Mouse (Mus musculus) left cerebral cortex, adult 18-20 months (tissue): Measurements from ENCODE around the gene Gm20538. TPM values are rescaled to one million over a fixed set of nuclear protein-coding genes. Genes with fewer than 3 reads are reported as not detected.
A peak's percentile ranks its signal among the peaks of the same experiment; 100 is the strongest.

Source experiments
- DNase-seq, 2 experiments: peaks; one replicate each; pipeline ENCODE4 v3.0.0; 2021 to 2022; ENCODE audit warnings: low spot score in 2 of 2, mixed read lengths in 1 of 2
- total RNA-seq, 2 experiments: library from RNA; stranded (reverse); gene quantifications; 2 replicates each; pipeline ENCODE4 v1.2.3; 2021

Gm20538 gene
- total RNA-seq, 2 experiments from 2014 or later = not detected

DNA sequence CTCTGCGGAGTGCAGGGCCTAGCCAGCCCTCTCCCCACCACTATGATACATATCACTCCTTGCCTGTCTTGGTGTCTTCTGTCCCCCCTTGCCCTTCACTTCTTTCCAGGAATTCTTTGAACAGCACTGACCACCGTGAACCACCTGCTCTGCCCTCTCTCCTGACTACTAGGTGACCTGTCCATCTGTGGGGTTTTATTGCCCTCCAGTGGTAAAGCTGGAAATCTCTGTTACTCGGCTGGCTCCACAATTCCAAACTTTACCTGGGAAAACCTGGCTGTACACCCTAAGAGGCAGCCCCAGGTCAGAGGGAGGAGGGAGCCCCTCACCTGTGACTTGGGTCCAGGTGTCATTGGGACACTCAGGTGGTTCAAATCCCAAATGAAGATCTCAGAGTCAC lies 17.3 kb downstream of the Gm20538 start:
- no peak for DNase-seq

DNA sequence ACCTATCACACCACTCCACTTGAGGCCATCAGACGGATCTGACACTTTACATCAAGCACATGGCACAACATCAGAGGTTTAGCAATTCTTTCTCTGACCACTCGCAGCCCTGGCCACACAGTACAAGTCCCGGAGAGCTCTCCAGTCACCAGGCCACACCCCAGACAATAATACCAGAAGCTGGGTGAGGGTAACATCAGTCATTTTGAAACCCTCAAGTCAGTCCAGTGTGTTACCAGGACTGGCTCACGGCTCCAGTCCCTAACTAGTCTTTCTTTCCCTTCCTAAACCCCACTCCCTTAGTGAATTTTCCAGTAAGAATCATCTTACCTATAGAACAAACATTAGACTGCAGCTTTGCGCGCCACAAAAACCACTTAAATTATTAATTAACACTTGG lies 22.6 kb downstream of the Gm20538 start:
- DNase-seq = no peak

DNA sequence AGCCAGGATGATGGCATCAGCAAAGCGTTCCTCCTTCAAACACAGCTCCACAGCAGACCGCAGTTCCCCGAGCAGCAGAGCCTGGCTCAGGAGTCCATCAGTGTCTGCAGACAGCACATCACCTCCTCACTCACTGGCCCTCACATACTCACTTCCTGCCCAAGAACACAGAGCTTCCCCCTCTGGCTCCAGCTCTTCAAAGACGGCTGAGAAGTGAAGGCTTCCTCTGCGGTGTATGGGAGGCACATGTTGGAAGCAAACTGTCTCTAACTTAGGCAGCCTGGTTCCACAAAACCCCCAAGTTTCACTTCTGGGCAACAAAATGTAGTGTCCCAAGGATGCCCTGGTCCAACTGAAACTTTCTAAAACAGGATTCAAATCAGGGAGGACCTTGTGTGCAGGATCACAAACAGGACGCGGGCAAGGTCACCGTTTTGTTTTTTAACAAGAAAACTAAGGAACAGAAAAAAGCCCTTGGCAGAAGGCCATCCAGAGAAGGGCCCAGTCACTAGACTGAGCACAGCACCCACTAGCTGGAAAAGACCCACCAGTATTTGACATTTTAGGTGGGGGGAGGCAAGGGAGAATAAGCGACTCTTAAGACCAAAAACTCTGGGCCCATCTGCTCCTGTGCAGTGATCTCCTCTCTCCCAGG lies 27.0 kb downstream of the Gm20538 start:
- no peak for DNase-seq

DNA sequence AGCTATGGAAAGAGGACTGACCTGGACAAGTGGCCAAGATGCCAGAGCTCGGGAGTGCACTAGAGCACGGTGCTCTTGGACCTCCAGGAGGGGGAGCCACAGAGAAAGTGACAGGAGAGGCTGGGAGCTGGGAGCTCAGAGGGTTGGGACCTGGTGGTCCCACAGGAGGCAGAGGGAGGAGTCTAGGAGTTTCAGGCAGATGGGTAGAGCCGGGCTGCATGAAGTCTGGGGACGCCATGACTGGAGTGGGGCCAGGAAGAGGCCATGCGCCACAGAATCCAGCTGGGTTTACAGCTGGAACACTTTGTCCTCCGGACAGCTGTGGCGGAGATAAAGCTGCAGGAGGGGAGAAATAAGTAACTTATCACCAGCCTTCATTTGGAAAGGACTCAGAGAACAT lies 33.5 kb downstream of the Gm20538 start:
- no peak for DNase-seq

DNA sequence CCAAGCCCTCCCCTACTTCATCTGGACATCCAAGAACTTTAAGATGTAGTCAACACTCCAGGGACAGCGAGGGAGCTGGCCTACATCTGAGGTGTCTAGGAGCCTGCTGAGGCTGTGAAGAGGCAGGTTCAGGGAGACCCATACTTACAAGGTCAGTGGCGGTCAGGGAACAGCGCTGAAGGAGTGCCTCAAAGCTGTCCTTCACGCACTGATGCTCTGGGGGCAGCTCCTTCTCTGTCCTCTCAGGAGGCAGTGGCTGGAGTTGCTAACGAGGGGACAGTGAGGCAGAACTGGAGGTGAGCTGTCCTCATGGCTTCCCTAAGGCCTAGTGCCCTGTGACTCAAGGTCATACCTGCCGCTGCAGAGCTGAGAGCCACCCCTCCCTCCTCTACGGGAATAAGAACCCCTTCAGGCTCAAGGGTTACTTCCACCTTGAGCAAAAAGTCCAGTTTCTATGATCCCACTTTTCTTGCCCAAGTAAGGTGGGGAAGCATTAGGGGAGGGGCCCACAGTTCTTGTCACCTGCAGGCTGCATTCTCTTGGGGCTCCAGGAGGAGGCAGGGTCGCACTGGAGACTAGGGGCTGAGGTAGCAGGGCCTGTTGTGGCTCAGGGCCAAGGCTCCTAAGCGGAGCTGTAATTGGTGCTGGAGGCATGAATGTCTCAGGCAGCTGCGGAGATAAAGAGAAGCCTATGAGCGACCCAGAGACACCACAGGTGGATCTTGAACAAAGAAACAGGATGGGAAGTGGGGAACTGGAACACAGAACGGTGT lies 34.4 kb downstream of the Gm20538 start:
- no peak for DNase-seq

DNA sequence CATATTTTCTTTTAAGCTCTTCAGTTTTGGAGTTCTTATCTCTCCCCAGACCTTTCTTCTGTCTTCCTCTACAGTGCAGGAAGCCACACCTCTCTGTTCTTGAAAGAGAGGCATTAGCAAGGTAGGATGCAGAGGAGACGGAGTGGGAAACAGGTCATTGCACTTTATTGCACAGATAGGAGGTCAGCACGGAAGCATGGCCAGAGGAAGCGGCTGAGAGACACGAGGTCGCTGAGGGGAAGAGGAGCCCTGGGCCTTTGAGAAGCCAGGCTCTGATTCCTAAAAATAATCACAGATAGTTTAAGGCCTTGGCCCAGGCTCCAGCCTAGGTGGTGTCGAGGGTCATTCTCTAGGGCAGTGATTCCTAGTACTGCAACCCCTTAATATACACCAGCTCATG lies 36.9 kb downstream of the Gm20538 start:
- no peak for DNase-seq

DNA sequence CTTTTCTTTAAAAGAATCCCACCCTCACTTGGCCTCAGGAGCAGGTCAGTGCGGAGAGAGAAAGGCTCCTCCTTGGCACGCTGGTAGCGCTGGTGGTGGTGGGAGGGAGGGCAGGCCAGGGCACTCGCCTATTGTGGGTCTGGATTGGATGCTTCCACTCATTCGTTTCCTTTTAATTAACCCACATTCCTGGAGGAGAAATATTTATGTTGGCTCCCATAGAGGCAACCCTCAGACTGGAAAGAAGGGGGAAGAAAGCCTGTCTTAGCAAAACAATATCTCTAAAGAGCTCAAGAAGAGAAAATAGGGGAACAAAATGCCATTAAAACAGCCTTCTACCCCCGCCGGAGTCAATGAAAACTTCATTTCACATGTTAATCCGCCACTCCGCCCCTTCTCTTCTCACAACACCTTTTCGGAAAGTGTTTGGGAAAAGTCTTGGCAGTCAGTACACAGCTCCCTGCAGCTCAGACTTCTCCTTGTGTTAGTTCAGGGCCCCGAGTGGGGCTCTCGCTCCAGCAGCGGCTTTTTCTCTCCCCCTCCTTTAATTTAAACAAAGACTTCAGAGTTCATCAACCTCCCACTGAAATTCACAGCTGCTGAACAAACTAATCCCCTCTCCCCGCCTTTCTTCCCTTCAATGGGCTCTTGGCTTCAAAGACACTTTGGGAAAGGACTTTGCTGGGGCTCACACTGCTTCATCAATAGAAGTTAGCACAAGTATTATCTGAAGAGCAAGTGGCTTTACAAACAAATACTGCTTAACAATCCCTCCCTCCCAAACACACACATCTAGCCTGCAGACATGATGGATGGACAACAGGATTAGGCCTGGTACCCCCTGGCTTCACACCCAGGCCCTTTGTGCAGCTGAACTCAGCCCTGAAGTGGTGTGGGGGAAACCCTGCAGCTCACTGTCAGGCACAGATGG lies 37.8 kb downstream of the Gm20538 start:
- no peak for DNase-seq

DNA sequence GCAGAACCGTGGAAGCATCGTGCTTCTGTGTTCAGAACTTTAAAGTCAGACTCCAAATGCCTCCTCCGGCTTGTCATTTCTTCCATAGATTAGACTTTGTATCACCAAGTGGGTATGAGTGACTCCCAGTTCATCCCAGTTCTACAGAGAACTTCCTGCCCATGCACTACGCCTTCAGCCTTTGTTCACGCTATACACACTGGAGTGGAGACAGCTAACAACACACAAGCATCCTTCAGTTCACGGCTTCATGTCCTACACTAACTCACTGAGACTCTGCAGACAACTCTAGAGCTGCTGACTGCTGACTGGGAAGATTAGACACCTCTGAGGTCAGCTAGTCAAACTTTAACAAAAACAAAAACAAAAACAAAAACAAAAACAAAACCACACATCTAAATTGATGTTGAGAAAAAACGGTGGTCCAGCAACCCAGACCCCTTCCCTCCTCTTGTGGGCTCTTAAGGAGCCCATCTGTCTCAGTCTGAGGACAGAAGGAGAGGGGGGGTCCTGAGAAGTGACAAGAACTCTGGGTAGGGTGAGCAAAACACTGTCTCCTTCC lies 38.6 kb downstream of the Gm20538 start:
- no peak for DNase-seq

DNA sequence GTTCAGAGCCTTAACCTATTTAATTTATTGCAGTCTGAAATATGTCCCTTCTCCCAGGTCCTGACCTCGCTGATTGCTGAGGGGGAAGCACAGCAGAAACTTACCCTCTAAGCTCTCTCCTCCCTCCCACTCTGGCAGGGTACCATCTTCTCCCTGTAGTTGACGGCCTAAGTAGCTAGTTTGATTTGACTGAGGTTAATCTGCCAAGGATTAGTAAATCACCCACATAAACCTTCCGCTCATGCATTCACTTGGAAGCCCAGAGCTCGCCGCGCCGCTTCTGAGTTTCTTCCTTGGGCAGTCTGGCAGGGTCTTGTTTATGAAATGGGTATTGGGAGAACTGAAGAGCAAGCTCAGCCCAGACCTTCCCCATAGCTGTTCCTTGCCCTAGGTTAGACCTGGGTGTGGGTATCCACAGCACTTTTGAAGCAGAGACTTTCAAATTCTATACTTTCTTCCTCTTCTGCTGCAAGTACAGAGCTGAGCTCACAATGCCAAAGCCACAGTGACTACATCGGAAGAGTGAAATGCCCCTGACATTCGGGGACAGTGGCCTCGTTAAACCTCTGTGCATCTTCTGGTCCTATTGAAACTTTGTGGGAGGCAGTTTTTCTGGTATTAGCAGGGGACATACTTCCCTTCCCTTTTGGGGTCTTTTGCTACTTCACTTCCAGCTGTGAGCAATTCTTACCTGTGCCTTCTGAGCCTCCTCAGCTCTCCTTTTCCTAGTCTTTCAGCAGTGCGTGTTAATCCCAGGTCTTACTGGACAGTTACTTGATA lies 39.4 kb downstream of the Gm20538 start:
- no peak for DNase-seq

DNA sequence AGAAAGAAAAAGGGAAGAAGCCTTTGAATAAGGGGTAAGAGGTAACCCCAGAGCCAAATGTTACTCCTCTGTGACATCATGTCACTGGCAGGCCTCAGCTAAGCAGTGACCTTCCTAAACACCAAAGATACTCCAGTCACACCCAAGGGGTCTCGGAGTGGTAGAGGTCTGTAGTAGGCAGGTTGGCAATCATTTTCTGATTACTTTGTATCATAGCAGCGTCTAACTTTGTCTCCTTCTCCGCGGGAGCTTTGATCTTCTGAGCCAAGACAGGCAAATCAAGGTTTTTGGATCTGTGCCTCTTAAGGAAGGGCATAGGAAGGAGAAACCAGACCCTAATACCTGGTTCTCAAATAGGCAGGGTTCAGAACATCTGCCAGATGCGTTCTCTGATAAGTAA lies 40.0 kb downstream of the Gm20538 start:
- no peak for DNase-seq

DNA sequence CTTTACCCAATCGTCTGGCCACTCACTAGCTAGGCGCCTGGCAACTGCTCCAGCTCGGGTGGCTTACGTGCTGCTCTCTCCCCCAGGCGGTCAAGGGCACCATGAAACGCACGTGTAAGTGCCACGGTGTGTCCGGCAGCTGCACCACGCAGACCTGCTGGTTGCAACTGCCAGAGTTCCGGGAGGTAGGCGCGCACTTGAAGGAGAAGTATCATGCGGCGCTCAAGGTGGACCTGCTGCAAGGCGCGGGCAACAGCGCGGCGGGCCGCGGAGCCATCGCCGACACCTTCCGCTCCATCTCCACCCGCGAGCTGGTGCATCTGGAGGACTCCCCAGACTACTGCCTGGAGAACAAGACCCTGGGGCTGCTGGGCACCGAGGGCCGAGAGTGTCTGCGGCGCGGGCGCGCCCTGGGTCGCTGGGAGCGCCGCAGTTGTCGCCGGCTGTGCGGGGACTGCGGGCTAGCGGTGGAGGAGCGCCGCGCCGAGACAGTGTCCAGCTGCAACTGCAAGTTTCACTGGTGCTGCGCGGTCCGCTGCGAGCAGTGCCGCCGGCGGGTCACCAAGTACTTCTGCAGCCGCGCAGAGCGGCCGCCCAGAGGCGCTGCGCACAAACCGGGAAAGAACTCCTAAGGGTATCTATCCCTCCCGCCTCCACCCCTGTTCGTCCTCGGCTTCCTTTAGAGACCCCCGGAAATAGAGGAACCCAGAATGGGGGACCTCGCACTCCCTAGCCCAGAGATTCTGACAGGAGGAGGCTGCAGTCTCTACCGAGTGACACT lies 41.0 kb downstream of the Gm20538 start:
- DNase-seq = peak; percentile 8 to 9

DNA sequence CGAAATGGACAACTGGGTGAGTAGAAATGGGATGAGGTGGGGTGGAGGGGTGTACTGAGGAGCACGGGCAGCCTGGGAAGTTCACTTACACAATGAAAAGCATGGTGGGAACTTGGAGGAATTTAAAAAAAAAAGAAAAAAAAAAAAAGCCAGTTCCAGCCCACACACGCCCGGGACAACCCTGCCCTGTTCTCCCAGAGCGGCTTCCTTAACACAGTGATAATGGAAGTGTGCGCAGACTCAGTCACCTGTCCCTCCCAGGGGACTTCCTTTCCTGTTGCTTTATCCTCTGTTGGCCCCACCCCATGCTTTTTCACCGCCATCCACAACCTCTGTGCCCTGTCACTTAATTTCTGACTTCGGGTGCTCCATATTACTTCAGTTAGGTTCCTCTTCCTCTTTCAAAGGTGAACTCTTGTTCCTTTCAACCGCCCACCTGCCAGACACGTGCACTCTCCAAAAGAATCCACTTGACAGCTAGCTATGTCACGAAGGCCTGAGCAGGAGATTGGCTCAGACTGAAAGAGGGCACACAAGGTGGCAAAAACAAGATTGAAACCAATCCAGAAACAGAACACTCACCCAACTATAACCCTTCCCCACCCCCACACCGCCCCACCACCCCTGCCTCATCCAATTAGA lies 42.0 kb downstream of the Gm20538 start:
- no peak for DNase-seq

DNA sequence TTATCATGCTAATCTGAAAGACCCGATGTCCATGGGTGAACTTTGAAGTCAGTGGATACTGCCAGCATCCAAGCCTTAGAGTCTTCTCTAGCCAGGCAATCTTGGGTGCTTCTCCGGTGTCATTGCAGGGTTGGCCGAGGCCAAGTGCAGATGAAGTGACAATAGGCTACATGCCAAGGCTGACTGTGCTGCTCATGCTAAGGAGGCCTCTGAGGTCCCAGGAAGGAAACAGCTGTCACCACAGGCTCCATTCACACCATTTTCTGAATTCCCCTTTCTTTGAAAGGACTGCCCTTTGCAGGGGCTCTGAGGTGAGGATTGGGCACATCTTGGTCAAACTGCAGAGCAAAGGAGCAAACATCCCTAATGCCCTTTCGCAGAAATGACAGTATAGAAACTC lies 49.9 kb downstream of the Gm20538 start:
- no peak for DNase-seq

DNA sequence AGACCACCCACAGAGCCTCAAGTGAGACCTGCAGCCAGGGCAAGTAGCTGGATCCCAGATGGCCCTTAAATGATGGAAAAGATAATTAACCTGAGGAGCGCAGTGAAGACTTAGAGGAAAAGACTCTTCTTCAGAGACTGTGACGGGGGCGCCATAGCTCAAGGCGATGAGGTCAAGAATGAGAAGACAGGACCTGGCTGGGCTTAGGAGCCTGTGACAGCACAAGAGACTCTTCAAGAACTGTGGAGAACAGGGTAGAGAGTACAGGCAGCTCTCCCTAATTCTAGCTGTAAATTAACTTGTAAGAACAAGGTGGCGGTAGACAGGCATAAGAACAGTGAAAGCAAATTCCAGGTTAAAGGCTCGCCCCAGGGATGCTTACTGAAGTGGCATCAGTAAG lies 50.7 kb downstream of the Gm20538 start:
- DNase-seq = no peak

DNA sequence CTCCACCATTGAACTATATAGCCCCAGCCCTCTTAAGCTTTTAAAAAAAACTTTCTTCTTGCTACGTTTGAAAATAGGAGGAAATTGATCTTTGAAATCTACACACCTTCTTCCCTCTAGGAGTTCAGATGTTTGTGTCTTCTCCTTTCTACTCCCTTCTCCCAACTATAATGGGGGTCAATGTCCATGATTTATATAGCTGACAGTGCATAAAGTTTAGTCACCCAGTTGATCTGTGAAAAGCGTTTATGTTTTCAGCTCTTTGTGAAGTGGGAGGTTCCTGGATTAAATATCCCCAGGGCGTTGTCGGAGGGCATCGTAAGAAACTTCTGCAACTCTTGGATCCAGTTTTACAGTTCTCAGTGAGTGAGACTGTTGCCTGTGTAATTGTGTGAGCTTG lies 52.4 kb downstream of the Gm20538 start:
- no peak for DNase-seq

DNA sequence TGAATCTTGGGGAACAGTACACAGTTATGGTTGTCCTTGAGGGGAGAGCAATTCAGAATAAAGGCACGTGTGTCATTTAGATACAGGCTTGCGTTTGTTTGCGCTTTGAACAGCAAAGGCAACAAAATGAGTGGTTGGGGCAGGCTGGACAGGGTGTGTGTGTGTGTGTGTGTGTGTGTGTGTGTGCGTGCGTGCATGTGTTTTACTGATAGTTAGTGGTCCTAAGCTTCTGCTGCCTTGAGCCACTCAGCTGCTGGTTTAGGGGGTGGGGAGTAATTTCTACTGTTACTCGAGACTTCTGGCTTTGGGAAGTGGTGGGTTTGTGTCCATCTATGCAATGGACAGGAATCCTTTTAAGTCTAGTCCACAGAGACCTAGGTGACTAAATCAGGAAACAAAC lies 53.7 kb downstream of the Gm20538 start:
- no peak for DNase-seq

DNA sequence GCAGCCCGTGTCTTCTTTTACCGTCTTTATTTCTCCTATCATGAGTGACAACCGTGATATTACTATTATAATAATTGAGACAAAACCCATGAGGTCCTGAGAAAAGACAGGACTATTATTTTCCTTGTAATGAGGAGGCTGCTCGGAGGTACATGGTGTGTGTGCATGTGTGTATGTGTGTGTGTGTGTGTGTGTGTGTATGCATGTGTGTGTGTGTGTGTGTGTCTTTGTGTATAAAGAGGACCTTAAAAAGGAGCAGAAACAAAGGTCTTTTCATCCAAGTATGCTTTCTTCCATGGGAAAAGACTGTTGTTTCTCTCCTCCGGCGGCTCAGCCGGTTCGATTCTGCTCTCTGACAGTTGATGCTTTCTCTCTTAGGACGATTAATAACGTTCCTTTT lies 55.7 kb downstream of the Gm20538 start:
- DNase-seq = no peak

DNA sequence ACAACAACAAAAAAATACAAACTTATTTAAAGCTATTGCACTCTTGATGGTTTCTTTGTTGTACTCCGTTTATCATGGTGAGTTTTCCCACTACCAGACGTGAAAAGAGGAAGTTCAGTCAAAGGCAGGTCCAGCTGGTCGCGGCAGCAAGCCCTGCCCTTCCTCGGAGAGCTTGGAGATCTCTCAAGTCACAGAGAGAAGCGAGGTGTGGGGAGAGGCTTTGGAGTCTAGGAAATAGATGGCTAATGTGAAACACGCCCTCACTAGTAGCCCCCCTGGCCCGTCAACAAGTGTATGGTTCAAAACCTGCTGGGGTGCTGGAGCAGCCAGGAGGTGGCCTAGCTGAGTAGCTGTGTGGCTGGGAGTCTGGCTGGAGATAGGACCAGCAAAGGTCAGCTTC lies 56.1 kb downstream of the Gm20538 start:
- no peak for DNase-seq
